Mouse (Mus musculus) liver, adult 2 months (tissue): Measurements from ENCODE around the gene Vmn1r223. TPM values are rescaled to one million over a fixed set of nuclear protein-coding genes. Genes with fewer than 3 reads are reported as not detected.
"Not testable (repeated sequence)": the region's sequence is repeated elsewhere in the genome, so short reads cannot be mapped to it uniquely, and the experiment has no call there.

ENCODE experiments used
- DNase-seq: peaks from one replicate; pipeline ENCODE4 v3.0.0-alpha.2; 2011; ENCODE audit warnings: low read depth, low spot score; ENCODE audit errors: extremely low read depth
- H3K27ac ChIP-seq: fragments of 200-500 bp; replicated peaks from 2 replicates; pipeline ENCODE4 v1.5.1; 2012; ENCODE audit warnings: low read depth, mild to moderate bottlenecking, control low read depth, inconsistent platforms, low read length; ENCODE audit not compliant: insufficient read depth
- H3K27me3 ChIP-seq: fragments of 200-500 bp; 2 replicates; pipeline ENCODE4 v1.6.1; 2012; ENCODE audit warnings: mild to moderate bottlenecking, moderate library complexity, low read length, inconsistent platforms; ENCODE audit not compliant: control insufficient read depth, insufficient read depth
- H3K36me3 ChIP-seq: fragments of 200-500 bp; 2 replicates; pipeline ENCODE4 v1.6.1; 2012; ENCODE audit warnings: low read length, inconsistent platforms; ENCODE audit not compliant: control insufficient read depth, insufficient read depth
- H3K4me1 ChIP-seq: fragments of 200-500 bp; 2 replicates; pipeline ENCODE4 v1.6.1; 2011; ENCODE audit warnings: low read length; ENCODE audit not compliant: control insufficient read depth, insufficient read depth
- H3K4me3 ChIP-seq: fragments of 200-500 bp; 2 replicates; pipeline ENCODE4 v1.5.1; 2011; ENCODE audit warnings: low read depth, mild to moderate bottlenecking, control low read depth, low read length, moderate library complexity; ENCODE audit not compliant: insufficient read depth
- H3K79me2 ChIP-seq: fragments of 200-500 bp; 2 replicates; pipeline ENCODE4 v1.6.1; 2012; ENCODE audit warnings: inconsistent platforms, mild to moderate bottlenecking, low read length, moderate library complexity; ENCODE audit not compliant: control insufficient read depth, insufficient read depth
- H3K9ac ChIP-seq: fragments of 200-500 bp; 2 replicates; pipeline ENCODE4 v1.6.1; 2012; ENCODE audit warnings: low read depth, mild to moderate bottlenecking, control low read depth, inconsistent platforms, low read length
- CTCF ChIP-seq: fragments of 200-500 bp; IDR thresholded peaks from 2 replicates; pipeline ENCODE4 v1.5.1; 2011; ENCODE audit warnings: low read depth, low read length, control low read depth
- POLR2A ChIP-seq: fragments of 200-500 bp; IDR thresholded peaks from 2 replicates; pipeline ENCODE4 v1.6.1; 2011; ENCODE audit warnings: low read length, control low read depth; ENCODE audit not compliant: insufficient read depth; ENCODE audit errors: extremely low read depth
- WGBS: fragments of 180-500 bp; shearing (Covaris S2); methylation state at CpG from one replicate; pipeline ENCODE4 v1.1.7; 2018; 5-methylcytosine and 5-hydroxymethylcytosine counted together
- polyA plus RNA-seq: library from polyadenylated mRNA; depleted of rRNA; stranded (reverse); fragments of >200 nt; gene quantifications from 2 replicates; pipeline ENCODE4 v1.2.3, GENCODE M21; 2012; rRNA removed
- total RNA-seq: library from RNA; depleted of rRNA; stranded (reverse); fragments of >200 nt; gene quantifications from 2 replicates; pipeline ENCODE4 v1.2.3, GENCODE M21; 2014; rRNA removed

Gene Vmn1r223
- total RNA-seq = not detected in 2 replicates
- not detected in 2 replicates for polyA plus RNA-seq

GRCm38 (mm10) chr13:23246834-23247233, at the start of gene Vmn1r223:
TSS of gene Vmn1r223 (plus strand) at chr13:23247134.
- not testable (repeated sequence) for H3K27me3 ChIP-seq, H3K79me2 ChIP-seq, H3K27ac ChIP-seq, H3K4me1 ChIP-seq, H3K4me3 ChIP-seq, DNase-seq, H3K9ac ChIP-seq, H3K36me3 ChIP-seq
- WGBS = 79% methylated on average over 1 of the region's 1 CpGs

- not testable (repeated sequence) for H3K79me2 ChIP-seq, H3K36me3 ChIP-seq, H3K27ac ChIP-seq, H3K9ac ChIP-seq, H3K4me1 ChIP-seq, H3K27me3 ChIP-seq, H3K4me3 ChIP-seq
- DNase-seq = peak; percentile 53
- WGBS = 17% methylated on average over 1 of the region's 1 CpGs
Observed at GRCm38 (mm10) chr13:23203885-23204284, 43.0 kb upstream of the Vmn1r223 start.

- not testable (repeated sequence) for H3K4me3 ChIP-seq, H3K9ac ChIP-seq, DNase-seq, H3K27ac ChIP-seq, H3K36me3 ChIP-seq, H3K4me1 ChIP-seq, H3K27me3 ChIP-seq, H3K79me2 ChIP-seq
- WGBS = 77% methylated on average over 2 of the region's 2 CpGs
Observed at GRCm38 (mm10) chr13:23213827-23214226, 33.1 kb upstream of the Vmn1r223 start, which contains the start of gene Vmn1r221. TSS of gene Vmn1r221 (plus strand) at chr13:23214127.

- not testable (repeated sequence) for H3K4me3 ChIP-seq, H3K79me2 ChIP-seq, H3K36me3 ChIP-seq, DNase-seq, H3K4me1 ChIP-seq, H3K27me3 ChIP-seq, H3K27ac ChIP-seq, H3K9ac ChIP-seq
Observed at GRCm38 (mm10) chr13:23235847-23236246, 11.1 kb upstream of the Vmn1r223 start, which contains the start of gene Vmn1r222. TSS of gene Vmn1r222 (minus strand) at chr13:23235947.

GRCm38 (mm10) chr13:23258546-23259048, 11.7 kb downstream of the Vmn1r223 start:
- DNase-seq = no peak
- Histone ChIP-seq H3K4me3 (no peak overlapping the region), H3K79me2 (no peaks in the 10 kb centered on the region), H3K27ac (no peak overlapping the region), H3K4me1 (no peaks in the 10 kb centered on the region), H3K9ac (no peak overlapping the region), H3K36me3 (no peaks in the 10 kb centered on the region), H3K27me3 (no peaks in the 10 kb centered on the region)
- WGBS = 94% methylated on average over 2 of the region's 2 CpGs
- TF ChIP-seq POLR2A = no peak
- TF ChIP-seq CTCF = no peak

GRCm38 (mm10) chr13:23268606-23269005, 21.7 kb downstream of the Vmn1r223 start:
- DNase-seq, H3K27me3 ChIP-seq, H3K4me1 ChIP-seq, H3K36me3 ChIP-seq, H3K9ac ChIP-seq, H3K27ac ChIP-seq, H3K79me2 ChIP-seq, H3K4me3 ChIP-seq: not testable (repeated sequence)
- 38% methylated on average over 3 of the region's 3 CpGs for WGBS

GRCm38 (mm10) chr13:23269127-23269526, 22.2 kb downstream of the Vmn1r223 start:
- not testable (repeated sequence) for H3K79me2 ChIP-seq, H3K4me1 ChIP-seq, H3K27me3 ChIP-seq, DNase-seq, H3K36me3 ChIP-seq, H3K9ac ChIP-seq, H3K4me3 ChIP-seq, H3K27ac ChIP-seq
- WGBS = 41% methylated on average over 4 of the region's 4 CpGs
